In the genomic region with DNA sequence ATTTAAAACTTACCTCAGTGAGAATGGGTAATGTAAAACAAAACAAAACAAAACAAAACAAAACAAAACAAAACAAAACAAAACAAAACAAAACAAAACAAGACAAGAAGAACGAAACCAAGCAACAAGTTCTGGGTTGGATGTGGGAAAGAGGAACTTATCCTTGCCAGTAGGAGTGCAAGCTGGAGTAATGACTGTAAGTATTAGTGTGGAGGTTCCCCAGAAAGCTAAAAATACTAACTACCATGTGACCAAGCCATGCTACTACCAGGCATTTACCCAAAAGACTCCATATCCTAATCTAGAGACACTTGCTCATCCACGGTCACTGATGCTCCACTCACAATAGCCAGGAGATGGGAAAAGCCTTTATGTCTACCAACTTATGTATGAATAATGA, we compare ENCODE assay signal across 18 mouse cellular contexts. TPM values are rescaled to one million over a fixed set of nuclear protein-coding genes. Genes with fewer than 3 reads are reported as not detected.
"Had no signal": no experiment of that assay in that cellular context is flagged by ENCODE, and none has a peak within 500 bp of the region (broad histone marks: within the 10 kb centered on the region; RNA-seq: fewer than 3 reads in every experiment).

No protein-coding gene starts in this region.

- H3K27ac ChIP-seq: kidney, postnatal 0 days; liver, embryonic 13.5 days; midbrain, embryonic 10.5 days had no signal

- ATAC-seq: inflammation-experienced regulatory T-cells, adult 6 months; intestine, postnatal 0 days; liver, postnatal 0 days had no signal

- DNase-seq: kidney, adult 8-10 months; kidney, postnatal 36 days; left cerebral cortex, postnatal 4 days; liver, embryonic 13.5 days; liver, postnatal 0 days; midbrain, embryonic 14.5 days; thymus, adult 18-20 months; thymus, postnatal 14 days had no signal

- H3K4me3 ChIP-seq: liver, embryonic 13.5 days; midbrain, embryonic 10.5 days had no signal

- H3K4me1 ChIP-seq: liver, embryonic 13.5 days; midbrain, embryonic 10.5 days had no signal

- H3K36me3 ChIP-seq: liver, embryonic 13.5 days; midbrain, embryonic 10.5 days had no signal

- H3K9me3 ChIP-seq: liver, embryonic 13.5 days had no signal

- H3K4me2 ChIP-seq: liver, embryonic 13.5 days had no signal

- H3K9ac ChIP-seq: liver, embryonic 13.5 days; liver, postnatal 0 days had no signal

- H3K27me3 ChIP-seq: liver, embryonic 13.5 days had no signal

RNA-seq across cellular contexts. Expression of a gene that starts 5.6 kb away (rescaled TPM):
- polyA plus RNA-seq: neural tube, embryonic 14.5 days had no signal

RNA-seq across cellular contexts. Expression of a gene that starts 43.4 kb away (rescaled TPM):
- total RNA-seq: layer of hippocampus, adult 18-20 months; layer of hippocampus, postnatal 10 days; left cerebral cortex, postnatal 4 days had no signal
- polyA plus RNA-seq: intestine, postnatal 0 days; kidney, postnatal 0 days; limb, embryonic 14.5 days; liver, embryonic 13.5 days; lung, embryonic 16.5 days; midbrain, embryonic 10.5 days; midbrain, embryonic 14.5 days; neural tube, embryonic 14.5 days; stomach, embryonic 14.5 days had no signal
